Mouse (Mus musculus) MN1 (cell line): ENCODE measurements around the gene Ulk3.
A peak's percentile ranks its signal among the peaks of the same experiment; 100 is the strongest.

Experiments
- DNase-seq: peaks from one replicate; pipeline ENCODE4 v3.0.0-alpha.2; 2016; ENCODE audit warnings: low spot score

Gene Ulk3

DNA sequence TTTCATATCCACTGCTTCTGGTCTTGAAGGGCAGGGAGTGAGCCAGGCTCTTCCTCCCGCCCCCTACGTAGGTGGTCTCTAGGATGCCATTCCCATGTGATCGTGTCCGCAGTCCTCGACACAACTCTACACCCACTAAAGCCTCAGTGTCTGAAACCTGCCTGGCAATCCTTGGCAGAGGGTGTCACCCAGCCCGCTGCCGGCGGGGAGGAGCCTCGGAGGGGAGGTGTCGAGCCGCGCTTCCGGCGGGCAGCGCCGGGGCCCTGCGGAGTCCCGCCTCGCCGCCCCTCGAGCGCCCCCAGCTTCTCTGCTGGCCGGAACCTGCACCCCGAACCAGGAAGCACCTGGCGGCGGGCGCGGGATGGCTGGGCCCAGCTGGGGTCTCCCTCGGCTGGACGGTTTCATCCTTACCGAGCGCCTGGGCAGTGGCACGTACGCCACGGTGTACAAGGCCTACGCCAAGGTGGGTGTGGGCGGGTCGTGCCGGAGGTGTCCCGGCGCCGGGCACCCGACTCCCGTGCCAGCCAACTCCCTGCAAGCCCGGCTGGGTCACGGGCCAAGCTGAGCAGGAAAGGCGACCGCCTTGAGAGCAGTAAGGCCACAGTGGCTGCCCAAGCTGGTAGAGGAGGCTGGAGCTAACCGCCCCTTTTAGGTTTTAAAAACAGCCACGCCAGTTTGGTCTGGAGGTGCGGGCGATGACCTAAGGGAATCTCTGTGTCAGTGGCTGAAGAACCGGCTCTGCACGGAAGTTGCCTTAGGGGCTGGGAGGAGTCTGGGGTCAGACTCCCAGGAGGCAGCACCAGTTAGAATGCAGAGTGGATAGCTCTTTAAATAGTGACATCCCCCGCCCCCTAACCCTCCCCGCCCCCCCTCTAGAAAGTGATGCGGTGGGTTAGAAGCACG, at the start of gene Ulk3:
TSS of gene Ulk3 (plus strand) at position 229 of the 903 bp plus-strand sequence.
- peak; percentile 79 for DNase-seq

GRCm38 (mm10) chr9:57539550-57539949, 49.7 kb upstream of the Ulk3 start:
- DNase-seq = no peak

GRCm38 (mm10) chr9:57541312-57541711, 47.9 kb upstream of the Ulk3 start:
- peak; percentile 78 for DNase-seq

DNA sequence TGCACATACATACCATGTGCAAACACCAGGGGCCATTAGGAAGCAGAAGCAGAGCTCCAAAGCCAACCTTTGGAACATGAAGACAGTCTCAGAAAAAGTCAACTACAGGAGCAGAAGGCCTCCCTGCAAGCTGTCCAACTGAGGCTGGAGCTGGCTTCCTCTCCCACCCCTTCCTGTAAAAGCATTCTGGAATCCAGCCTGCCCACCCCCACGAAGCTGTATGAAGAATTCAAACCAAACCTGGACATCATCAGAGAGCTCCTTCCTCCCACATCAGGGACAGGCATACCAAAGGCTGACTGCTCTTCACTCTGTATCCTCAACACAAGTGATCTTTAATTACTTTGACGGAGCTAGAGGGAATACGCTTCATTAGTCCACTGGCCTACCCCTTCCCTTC, 45.3 kb upstream of the Ulk3 start:
- DNase-seq = no peak

GRCm38 (mm10) chr9:57547287-57547686, 42.0 kb upstream of the Ulk3 start:
- DNase-seq = no peak

DNA sequence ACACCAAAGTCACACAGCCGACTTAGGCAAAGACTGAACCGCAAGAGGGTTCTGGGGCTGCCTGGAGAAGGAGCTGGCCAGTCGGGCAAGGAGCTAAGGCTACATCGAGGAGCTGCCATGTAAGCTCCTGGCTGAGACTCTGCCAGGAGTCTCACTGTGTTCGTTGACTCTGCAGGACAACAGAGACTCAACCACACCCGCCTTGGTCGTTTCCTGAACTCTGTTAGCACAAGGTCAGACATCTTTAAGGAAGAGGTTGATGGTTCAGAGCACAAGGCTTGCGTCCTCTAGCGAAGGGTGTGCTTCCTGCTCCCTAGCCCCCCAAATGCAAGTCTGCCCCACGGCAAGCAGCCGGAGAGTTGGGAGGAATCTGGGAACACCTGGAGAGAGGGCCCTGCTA, 41.4 kb upstream of the Ulk3 start:
- no peak for DNase-seq

- peak; percentile 67 for DNase-seq
These were observed 40.1 kb upstream of the Ulk3 start for GRCm38 (mm10) chr9:57549186-57549585.

- DNase-seq = no peak
These were observed 39.0 kb upstream of the Ulk3 start for GRCm38 (mm10) chr9:57550126-57550862.

DNA sequence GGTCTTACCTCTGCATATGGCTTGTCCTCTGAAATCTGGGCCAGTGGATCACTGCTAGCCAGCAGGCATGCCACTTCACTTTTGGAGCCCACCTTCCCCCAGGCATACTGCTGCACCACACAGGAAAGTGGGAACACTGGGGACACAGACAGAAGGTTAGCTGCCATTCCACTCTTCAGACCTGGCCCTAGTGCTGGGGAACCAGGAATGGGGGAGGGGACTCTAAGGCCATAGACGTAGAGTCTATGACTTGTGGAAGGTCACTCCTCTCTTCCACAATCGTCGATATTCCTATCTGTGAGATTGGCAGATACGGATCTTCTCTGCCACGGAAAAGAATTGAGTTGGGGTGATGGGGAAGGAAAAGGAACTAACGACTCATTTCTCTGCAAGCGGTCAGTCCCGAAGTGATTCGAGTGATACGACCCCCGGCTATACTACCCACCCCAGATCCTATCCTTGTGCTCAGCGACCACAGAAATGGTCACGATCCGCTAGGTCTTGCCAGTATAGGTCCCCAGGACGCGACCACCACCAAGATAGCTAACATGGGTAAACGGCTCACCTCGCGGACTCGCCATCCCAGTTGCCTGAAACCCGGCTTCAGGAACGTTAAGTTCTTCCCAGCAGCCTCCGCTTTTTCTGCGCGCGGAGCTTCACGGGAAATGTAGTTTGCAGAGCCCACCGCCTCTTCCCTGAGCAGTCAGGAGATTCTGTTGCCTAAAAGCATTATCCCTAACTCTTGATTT, 36.9 kb upstream of the Ulk3 start, which contains the start of gene Mpi:
TSS of gene Mpi (minus strand) at position 625 of the 749 bp plus-strand sequence.
- peak; percentile 78 for DNase-seq

GRCm38 (mm10) chr9:57553119-57553518, 36.1 kb upstream of the Ulk3 start:
- no peak for DNase-seq

GRCm38 (mm10) chr9:57554753-57555152, 34.5 kb upstream of the Ulk3 start:
- DNase-seq = no peak

- DNase-seq = no peak
These were observed 32.0 kb upstream of the Ulk3 start for GRCm38 (mm10) chr9:57557215-57557614.

DNA sequence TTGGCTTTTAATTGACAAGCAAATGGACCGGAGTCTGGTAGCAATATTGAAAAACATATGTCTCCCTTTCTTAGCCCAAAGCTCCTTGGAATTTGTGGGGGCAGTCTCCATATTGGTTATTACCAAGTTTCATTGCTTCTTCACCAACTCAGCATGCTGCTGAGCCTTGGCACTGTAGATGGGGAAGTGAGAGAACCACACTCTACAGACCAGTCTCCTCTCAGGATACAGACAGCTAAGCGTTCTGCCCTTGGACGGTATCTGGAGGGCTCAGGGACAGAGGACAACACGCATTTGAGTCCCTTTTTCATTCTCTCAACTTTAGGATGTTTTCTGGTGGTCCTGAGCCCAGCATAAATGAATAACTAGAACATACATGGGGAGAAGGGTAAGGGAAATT, 30.6 kb upstream of the Ulk3 start:
- DNase-seq = no peak

GRCm38 (mm10) chr9:57559568-57559967, 29.7 kb upstream of the Ulk3 start:
- DNase-seq = no peak

DNA sequence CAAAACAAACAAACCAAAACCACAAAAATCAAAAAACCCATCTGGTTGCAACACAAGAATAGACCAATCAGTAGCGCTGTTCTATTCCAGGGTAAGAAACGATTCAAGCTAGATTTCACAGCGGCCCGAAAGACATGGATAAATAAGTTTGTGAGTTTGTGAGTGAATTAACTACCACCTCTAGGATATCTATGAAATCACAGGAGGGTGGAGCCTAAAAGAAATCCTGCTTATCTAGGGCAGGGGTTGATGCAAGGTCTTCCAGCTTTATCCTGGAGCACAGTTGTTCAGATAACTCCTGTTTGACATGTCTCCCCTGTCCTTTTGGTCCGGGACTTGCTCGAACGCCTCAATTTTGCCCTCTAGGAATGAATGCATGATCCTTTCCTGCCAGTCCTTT, 29.0 kb upstream of the Ulk3 start:
- DNase-seq = no peak

DNA sequence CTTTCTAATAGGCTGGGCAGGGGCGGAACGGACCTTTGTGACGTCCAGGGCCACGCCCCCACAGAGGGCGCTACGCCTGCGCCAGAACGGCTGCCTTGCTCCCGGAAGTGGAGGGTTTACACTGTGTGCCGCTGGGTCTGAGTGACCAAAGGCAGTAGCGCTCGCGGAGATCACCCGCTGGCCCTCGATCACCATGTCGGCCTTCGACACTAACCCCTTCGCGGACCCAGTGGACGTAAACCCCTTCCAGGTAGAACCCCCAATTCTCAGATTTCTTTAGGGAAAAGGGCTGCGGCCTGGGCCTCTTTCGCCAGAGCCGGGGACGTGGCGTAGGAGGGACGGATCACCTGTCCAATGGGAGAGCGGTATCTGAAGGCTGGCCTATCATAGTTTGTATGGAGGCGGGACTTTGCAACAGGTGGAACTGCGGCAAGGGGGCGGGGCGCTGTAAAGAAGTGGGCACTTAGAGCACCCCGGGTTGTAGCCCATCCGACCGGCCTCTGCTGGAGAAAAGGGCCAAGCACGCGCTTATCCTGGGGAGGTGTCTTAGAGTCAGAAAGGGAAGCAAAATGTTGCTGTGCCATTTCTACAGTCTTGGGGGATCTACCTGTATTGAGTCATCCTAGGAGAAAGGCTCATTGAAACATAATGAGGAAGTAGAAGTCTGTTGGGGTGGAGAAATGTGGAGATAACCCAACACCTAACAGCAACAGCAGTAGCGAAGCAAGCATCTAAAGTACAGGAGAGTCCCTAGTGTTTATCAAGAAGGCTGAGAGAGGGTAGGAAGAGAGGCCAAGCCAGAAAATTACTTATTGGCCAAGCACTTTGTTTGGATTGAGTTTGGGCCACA, 28.2 kb upstream of the Ulk3 start, which contains the start of gene Scamp2:
TSS of gene Scamp2 (plus strand) at position 83 of the 850 bp plus-strand sequence.
- DNase-seq = peak; percentile 91

DNA sequence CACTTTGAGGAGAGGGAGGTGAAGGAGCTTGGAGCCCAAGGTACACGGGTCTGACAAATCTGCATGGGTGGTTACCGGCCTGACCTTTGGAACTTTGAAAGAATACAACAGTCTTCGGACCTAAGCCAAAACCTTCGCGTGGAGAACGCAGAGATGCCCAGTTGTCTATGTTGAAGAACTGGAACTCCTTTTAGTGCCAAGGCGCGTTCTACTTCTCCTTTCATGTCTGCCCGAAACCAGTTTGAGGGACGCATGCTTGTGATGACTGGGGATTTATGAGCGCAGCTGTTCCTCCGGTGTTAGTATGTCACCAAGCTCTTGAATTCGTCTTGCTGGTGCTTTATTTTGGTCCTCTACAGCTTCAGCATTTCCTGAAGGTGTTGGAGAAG, 27.5 kb upstream of the Ulk3 start:
- no peak for DNase-seq

- DNase-seq = no peak
These were observed 26.3 kb upstream of the Ulk3 start for GRCm38 (mm10) chr9:57562896-57563372.

DNA sequence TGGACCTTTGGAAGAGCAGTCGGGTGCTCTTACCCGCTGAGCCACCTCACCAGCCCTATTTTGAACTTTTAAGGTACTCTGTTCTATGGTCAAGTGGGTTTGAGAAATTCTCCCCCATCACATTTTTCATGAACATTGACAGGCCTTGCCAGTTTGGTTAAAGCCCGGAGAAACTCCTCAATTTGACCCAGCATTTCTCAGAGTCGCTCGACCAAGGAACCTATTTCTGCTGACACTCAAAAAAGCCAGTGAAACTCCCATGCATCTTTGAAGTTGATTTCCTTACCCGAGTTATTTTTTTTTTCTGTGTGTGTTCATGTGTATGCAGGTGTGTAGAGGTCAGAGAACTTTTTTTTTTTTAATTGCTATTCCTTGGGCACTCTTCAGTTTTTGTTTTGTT, 24.6 kb upstream of the Ulk3 start:
- no peak for DNase-seq

- DNase-seq = peak; percentile 33
These were observed 23.5 kb upstream of the Ulk3 start for GRCm38 (mm10) chr9:57565741-57566221.

DNA sequence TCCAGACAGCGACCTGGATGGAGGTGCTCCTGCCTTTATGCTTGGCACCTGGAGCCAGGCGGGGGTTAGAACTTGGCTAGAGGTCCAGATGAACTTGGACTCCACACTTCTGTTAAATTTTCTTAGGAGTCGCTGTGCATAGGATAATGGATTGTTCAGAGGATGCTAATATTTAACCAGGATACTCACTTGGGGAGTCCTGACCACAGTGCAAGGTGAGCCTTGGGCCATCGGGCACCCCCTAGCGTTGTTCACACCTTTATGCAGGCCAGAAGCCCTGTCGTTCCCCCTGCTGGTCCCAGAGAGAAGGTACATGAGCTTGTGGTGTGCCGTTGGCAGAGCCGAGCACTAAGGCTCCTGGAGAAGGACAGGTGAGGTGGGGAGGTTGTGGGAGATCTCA, 22.4 kb upstream of the Ulk3 start:
- DNase-seq = no peak
